Mouse (Mus musculus) MEL (cell line): ENCODE data around the gene Tmem106a.
"Not testable (repeated sequence)": the region's sequence is repeated elsewhere in the genome, so short reads cannot be mapped to it uniquely, and the experiment has no call there.

Source experiments
- E2F4 ChIP-seq: IDR thresholded peaks from 2 replicates; pipeline ENCODE4 v1.6.1; 2011; ENCODE audit warnings: low read depth, low read length, improper control_type of control experiment, borderline replicate concordance
- ZC3H11A ChIP-seq: IDR thresholded peaks from 2 replicates; pipeline ENCODE4 v1.6.1; 2012; ENCODE audit warnings: low read depth, mild to moderate bottlenecking, inconsistent platforms, low read length, improper control_type of control experiment

- TF ChIP-seq ZC3H11A, E2F4: not testable (repeated sequence)
Observed at GRCm38 (mm10) chr11:101585031-101585430, 3.0 kb downstream of the Tmem106a start.
